Mouse (Mus musculus) midbrain, embryonic 13.5 days (tissue): Measurements from ENCODE around the gene Gm11639. TPM values are rescaled to one million over a fixed set of nuclear protein-coding genes. Genes with fewer than 3 reads are reported as not detected.

Experiments used
- ATAC-seq: fragments of 200-750 bp; cut with Nextera tagmentation; 2 replicates; pipeline ENCODE4 v1.8.0; 2017; ENCODE audit warnings: mild to moderate bottlenecking, moderate TSS enrichment, moderate library complexity
- H3K27ac ChIP-seq: fragments of 300-500 bp; sonication (generic); 2 replicates; pipeline ENCODE4 v1.5.1; 2015; ENCODE audit warnings: inconsistent platforms, mild to moderate bottlenecking, moderate library complexity
- H3K27me3 ChIP-seq: fragments of 300-500 bp; sonication (generic); 2 replicates; pipeline ENCODE4 v1.6.1; 2015; ENCODE audit warnings: mild to moderate bottlenecking, inconsistent platforms
- H3K36me3 ChIP-seq: fragments of 300-500 bp; sonication (generic); 2 replicates; pipeline ENCODE4 v1.6.1; 2015; ENCODE audit warnings: mild to moderate bottlenecking, inconsistent platforms
- H3K4me1 ChIP-seq: fragments of 300-500 bp; sonication (generic); replicated peaks from 2 replicates; pipeline ENCODE4 v1.6.1; 2015; ENCODE audit warnings: inconsistent platforms
- H3K4me2 ChIP-seq: fragments of 300-500 bp; sonication (generic); replicated peaks from 2 replicates; pipeline ENCODE4 v1.6.1; 2015; ENCODE audit warnings: moderate library complexity, mild to moderate bottlenecking, inconsistent platforms
- H3K4me3 ChIP-seq: fragments of 300-500 bp; sonication (generic); replicated peaks from 2 replicates; pipeline ENCODE4 v1.5.1; 2015; ENCODE audit warnings: mild to moderate bottlenecking, inconsistent platforms
- H3K9ac ChIP-seq: fragments of 300-500 bp; sonication (generic); replicated peaks from 2 replicates; pipeline ENCODE4 v1.6.1; 2015; ENCODE audit warnings: mild to moderate bottlenecking, inconsistent platforms
- H3K9me3 ChIP-seq: fragments of 300-500 bp; sonication (generic); 2 replicates; pipeline ENCODE4 v1.6.1; 2016; ENCODE audit warnings: mild to moderate bottlenecking, inconsistent platforms
- WGBS: fragments of 180-500 bp; shearing (Covaris S2); methylation state at CpG from one replicate; pipeline ENCODE4 v1.1.7; 2015; 5-methylcytosine and 5-hydroxymethylcytosine counted together
- polyA plus RNA-seq: library from polyadenylated mRNA; unstranded; fragments of >200 nt; fragmentation: Nextera tagmentation; extraction: Ambion mirVana; gene quantifications from 2 replicates; pipeline ENCODE4 v1.2.1, GENCODE M21; 2015

Gm11639 gene
- polyA plus RNA-seq, 1 experiment from 2014 or later, result not detected

DNA sequence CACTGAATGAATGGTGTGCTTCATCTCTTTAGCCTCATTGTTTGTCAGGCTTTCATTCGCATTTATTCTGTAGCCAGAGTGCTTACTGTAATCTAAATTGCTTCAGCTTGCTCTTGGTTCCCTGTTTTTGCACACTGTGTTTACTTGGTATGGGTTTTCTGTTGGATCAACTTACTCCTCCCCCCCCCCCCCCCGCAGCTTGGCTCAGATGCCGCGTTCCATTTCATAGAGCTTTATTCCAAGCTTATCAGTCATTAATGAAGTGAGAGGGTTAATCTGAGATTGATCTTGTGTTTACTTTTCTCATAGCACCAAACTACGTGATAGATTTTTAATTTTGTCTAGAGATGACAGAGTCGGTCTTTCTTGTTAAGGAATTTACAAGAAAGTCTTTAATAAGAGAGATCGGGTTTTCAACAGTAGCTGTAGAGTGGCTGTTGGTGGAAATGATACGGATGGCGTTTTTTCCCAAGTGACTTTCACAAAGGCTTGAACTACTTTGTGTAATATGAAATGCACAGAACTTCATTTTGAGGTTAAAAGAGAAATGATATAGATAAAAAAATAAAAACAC, 59.6 kb downstream of the Gm11639 start:
- no peak for ATAC-seq
- H3K4me3 ChIP-seq, result no peak overlapping the region
- no peaks in the 10 kb centered on the region for H3K36me3 ChIP-seq
- H3K27me3 ChIP-seq, result no peaks in the 10 kb centered on the region
- H3K9me3 ChIP-seq, result no peaks in the 10 kb centered on the region
- no peaks in the 10 kb centered on the region for H3K4me1 ChIP-seq
- H3K9ac ChIP-seq, result no peak overlapping the region
- H3K4me2 ChIP-seq, result no peak overlapping the region
- H3K27ac ChIP-seq, result no peak overlapping the region
- 89% methylated on average over 9 of the region's 9 CpGs for WGBS

GRCm38 (mm10) chr11:104765762-104766161, 80.3 kb downstream of the Gm11639 start:
- H3K27me3 ChIP-seq, result no peaks in the 10 kb centered on the region
- ATAC-seq, result no peak
- H3K36me3 ChIP-seq, result no peaks in the 10 kb centered on the region
- no peaks in the 10 kb centered on the region for H3K4me1 ChIP-seq
- H3K4me2 ChIP-seq, result no peak overlapping the region
- no peak overlapping the region for H3K27ac ChIP-seq
- no peak overlapping the region for H3K9ac ChIP-seq
- no peaks in the 10 kb centered on the region for H3K9me3 ChIP-seq
- 40% methylated on average over 6 of the region's 6 CpGs for WGBS
- H3K4me3 ChIP-seq, result no peak overlapping the region

DNA sequence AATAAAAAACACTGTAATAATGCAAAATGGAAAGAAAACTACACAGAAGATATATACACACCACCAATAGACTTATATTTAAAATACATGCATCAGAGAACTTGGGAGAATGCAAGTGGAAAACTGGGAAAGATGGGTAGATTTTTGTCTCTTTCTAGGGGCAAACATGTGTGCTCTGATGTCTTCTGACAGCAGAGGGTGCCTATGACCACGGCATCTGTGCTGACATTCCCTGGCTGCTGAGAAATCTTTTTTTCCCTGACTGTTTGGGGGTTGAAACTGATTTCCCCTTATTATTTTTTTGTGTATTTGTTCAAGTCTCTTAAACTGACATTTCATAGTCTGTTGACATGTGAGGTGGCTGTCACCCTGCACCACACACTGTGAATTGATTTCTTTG, 81.6 kb downstream of the Gm11639 start:
- no peak overlapping the region for H3K9ac ChIP-seq
- no peak overlapping the region for H3K27ac ChIP-seq
- WGBS, result 70% methylated on average over 1 of the region's 1 CpGs
- no peak for ATAC-seq
- H3K4me1 ChIP-seq, result no peaks in the 10 kb centered on the region
- H3K9me3 ChIP-seq, result no peaks in the 10 kb centered on the region
- H3K27me3 ChIP-seq, result no peaks in the 10 kb centered on the region
- no peaks in the 10 kb centered on the region for H3K36me3 ChIP-seq
- no peak overlapping the region for H3K4me3 ChIP-seq
- H3K4me2 ChIP-seq, result no peak overlapping the region

GRCm38 (mm10) chr11:104768072-104768471, 82.6 kb downstream of the Gm11639 start:
- Histone ChIP-seq H3K27me3 (no peaks in the 10 kb centered on the region), H3K36me3 (no peaks in the 10 kb centered on the region), H3K9ac (no peak overlapping the region), H3K27ac (no peak overlapping the region), H3K4me3 (no peak overlapping the region), H3K9me3 (no peaks in the 10 kb centered on the region), H3K4me1 (no peaks in the 10 kb centered on the region), H3K4me2 (no peak overlapping the region)
- WGBS, result 8% methylated on average over 5 of the region's 5 CpGs
- no peak for ATAC-seq

DNA sequence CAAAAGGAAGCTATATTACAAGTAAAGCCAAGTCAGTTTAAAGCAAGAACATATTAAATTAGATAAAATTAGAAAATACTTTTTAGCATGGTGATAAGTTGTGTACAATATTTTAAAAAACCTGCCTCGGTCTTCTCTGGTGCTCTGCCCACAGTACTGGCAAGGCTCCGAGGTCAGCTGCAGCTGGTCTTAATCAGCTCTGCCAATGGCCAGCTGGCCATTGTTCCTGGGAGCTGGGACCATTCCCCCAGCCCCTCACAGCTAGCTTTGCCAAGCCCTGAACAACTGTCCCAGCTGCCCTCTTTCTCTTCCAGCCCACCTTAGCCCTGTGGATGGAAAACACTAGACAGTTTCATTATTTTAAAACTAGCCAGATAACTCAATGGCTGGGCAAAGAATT, 93.3 kb downstream of the Gm11639 start:
- Histone ChIP-seq H3K27ac (no peak overlapping the region), H3K4me3 (no peak overlapping the region), H3K9ac (no peak overlapping the region), H3K27me3 (no peaks in the 10 kb centered on the region), H3K9me3 (no peaks in the 10 kb centered on the region), H3K4me1 (no peaks in the 10 kb centered on the region), H3K36me3 (no peaks in the 10 kb centered on the region), H3K4me2 (no peak overlapping the region)
- WGBS, result 91% methylated on average over 2 of the region's 2 CpGs
- no peak for ATAC-seq

GRCm38 (mm10) chr11:104944723-104945122, 259.2 kb downstream of the Gm11639 start:
- no peak overlapping the region for H3K4me3 ChIP-seq
- ATAC-seq, result no peak
- WGBS, result 81% methylated on average over 2 of the region's 2 CpGs

DNA sequence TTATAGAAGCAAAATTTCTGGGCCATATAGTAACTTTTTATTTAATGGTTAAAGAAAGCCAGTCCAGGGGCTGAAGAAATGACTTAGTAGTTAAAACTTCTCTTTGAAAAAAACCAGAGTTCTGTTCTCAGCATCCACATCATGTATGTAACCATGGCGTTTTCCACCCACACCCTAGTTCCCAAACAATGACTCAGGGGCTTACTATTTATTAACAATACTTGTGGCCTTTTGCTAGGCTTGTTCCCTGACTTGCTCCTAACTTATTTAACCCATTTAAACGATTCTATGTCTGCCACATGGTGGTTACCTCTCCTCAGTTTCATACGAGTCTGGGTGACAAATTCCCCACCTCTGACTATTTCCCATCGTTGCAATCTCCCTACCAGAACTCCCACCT, 266.8 kb downstream of the Gm11639 start:
- Histone ChIP-seq H3K4me2 (no peak overlapping the region), H3K4me3 (no peak overlapping the region), H3K27me3 (no peaks in the 10 kb centered on the region), H3K9me3 (no peaks in the 10 kb centered on the region), H3K4me1 (no peaks in the 10 kb centered on the region), H3K9ac (no peak overlapping the region), H3K36me3 (no peaks in the 10 kb centered on the region), H3K27ac (no peak overlapping the region)
- WGBS, result 79% methylated on average over 4 of the region's 4 CpGs
- ATAC-seq, result no peak

More at GRCm38 (mm10) chr11:104944723-104945122, 259.2 kb downstream of the Gm11639 start:
- Histone ChIP-seq H3K27me3 (no peaks in the 10 kb centered on the region), H3K36me3 (no peaks in the 10 kb centered on the region), H3K4me2 (no peak overlapping the region), H3K9ac (no peak overlapping the region), H3K27ac (no peak overlapping the region), H3K4me1 (no peaks in the 10 kb centered on the region), H3K9me3 (no peaks in the 10 kb centered on the region)

DNA sequence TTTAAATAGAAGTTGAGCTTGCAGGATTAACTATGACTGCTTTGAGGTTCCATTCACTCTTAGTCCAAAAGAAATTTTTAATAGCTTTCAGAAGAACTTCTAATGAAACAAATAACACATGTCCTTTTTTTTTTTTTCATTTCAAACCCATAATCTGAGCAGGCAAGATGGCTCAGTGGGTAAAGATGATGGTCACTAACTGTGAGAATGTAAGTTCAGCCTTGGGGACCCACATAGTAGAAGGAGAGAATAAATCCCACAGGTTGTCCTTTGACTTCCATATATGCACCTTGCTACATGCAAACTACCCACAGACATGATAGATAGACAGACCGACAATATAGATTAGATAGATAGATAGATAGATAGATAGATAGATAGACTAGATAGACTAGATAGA, 282.4 kb downstream of the Gm11639 start:
- Histone ChIP-seq H3K27ac (no peak overlapping the region), H3K9ac (no peak overlapping the region), H3K36me3 (no peaks in the 10 kb centered on the region), H3K4me2 (no peak overlapping the region), H3K4me1 (no peaks in the 10 kb centered on the region), H3K4me3 (no peak overlapping the region), H3K27me3 (no peaks in the 10 kb centered on the region), H3K9me3 (no peaks in the 10 kb centered on the region)
- 100% methylated on average over 1 of the region's 1 CpGs for WGBS
- ATAC-seq, result no peak

DNA sequence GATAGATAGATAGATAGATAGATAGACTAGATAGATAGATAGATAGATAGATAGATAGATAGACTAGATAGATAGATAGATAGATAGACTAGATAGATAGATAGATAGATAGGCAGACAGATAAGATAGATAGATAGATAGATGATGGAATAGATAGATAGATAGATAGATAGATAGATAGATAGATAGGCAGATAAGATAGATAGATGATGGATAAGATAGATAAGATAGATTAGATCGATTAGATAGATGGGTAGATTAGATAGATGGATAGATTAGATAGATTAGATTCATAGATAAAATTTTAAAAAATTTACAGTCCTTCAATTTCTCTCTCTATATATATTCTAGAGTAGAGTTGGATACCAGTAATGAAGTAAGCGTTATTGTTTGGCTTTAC, 282.9 kb downstream of the Gm11639 start:
- H3K4me3 ChIP-seq, result no peak overlapping the region
- 94% methylated on average over 2 of the region's 2 CpGs for WGBS

DNA sequence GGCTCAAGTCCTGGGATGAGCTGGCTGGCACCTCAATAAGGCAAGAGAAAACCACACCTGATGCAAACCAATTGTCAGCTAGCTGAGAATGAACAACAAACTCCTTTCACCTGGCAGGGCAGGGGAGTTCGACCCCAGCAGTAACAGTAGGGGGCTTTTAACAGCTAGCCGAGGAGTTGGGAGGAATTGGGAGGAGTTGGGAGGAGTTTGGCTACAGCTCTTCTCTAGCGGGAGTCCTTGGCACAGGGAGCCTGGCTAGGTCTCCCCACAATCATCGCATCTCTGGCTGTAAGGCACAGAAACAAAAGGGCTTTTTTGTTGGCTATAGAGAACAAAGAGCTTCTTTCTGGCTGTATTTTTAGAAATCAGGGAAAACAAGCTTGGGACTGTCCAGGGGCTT, 285.8 kb downstream of the Gm11639 start:
- Histone ChIP-seq H3K4me1 (no peaks in the 10 kb centered on the region), H3K9ac (no peak overlapping the region), H3K36me3 (no peaks in the 10 kb centered on the region), H3K4me2 (no peak overlapping the region), H3K9me3 (no peaks in the 10 kb centered on the region), H3K27me3 (no peaks in the 10 kb centered on the region), H3K4me3 (no peak overlapping the region), H3K27ac (no peak overlapping the region)
- 3% methylated on average over 4 of the region's 4 CpGs for WGBS
- no peak for ATAC-seq

More for the DNA sequence above, 282.9 kb downstream of the Gm11639 start:
- H3K9me3 ChIP-seq, result no peaks in the 10 kb centered on the region
- no peaks in the 10 kb centered on the region for H3K36me3 ChIP-seq
- H3K4me1 ChIP-seq, result no peaks in the 10 kb centered on the region
- H3K4me2 ChIP-seq, result no peak overlapping the region
- ATAC-seq, result no peak
- H3K9ac ChIP-seq, result no peak overlapping the region
- no peaks in the 10 kb centered on the region for H3K27me3 ChIP-seq
- no peak overlapping the region for H3K27ac ChIP-seq

DNA sequence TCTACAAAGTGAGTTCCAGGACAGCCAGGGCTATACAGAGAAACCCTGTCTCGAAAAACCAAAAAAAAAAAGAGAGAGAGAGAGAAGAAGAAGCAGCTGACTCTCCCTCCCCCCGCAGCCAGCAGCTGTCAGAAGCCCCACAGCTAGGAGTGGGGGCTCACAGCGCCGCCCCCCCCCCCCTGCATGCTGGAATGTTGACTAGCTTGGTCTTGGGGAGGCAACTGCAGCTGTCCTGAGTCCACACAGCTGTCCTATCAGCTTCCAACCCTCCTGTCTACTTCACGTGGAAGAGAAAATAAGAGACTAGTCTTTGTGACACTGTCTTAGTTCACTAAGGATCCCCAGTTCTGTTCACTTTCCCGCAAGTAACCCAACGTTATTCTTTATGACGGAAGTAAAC, 287.0 kb downstream of the Gm11639 start:
- Histone ChIP-seq H3K36me3 (no peaks in the 10 kb centered on the region), H3K4me2 (no peak overlapping the region), H3K27ac (no peak overlapping the region), H3K9me3 (no peaks in the 10 kb centered on the region), H3K9ac (no peak overlapping the region), H3K4me3 (no peak overlapping the region), H3K27me3 (no peaks in the 10 kb centered on the region), H3K4me1 (no peaks in the 10 kb centered on the region)
- no peak for ATAC-seq
- 87% methylated on average over 6 of the region's 8 CpGs for WGBS

DNA sequence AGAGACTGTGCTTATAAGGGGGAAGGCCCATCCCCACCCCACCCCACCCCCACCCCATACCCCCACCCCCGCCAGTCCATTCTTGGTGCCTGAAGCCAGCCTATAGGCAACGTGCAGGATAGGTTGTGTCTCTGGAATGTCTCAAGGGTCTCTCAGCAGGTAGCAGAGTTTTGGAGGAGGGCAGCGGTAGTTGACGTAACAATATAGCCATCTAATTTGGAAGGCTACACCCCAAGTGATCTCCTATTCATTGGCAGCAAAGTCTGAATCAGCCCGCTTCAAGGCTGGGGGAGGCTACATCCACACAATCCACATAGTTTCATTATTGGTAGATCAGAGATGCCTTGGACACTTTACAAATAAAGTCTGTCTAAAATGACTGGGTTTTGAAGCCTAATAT, 292.5 kb downstream of the Gm11639 start:
- ATAC-seq, result no peak
- WGBS, result 81% methylated on average over 5 of the region's 5 CpGs

DNA sequence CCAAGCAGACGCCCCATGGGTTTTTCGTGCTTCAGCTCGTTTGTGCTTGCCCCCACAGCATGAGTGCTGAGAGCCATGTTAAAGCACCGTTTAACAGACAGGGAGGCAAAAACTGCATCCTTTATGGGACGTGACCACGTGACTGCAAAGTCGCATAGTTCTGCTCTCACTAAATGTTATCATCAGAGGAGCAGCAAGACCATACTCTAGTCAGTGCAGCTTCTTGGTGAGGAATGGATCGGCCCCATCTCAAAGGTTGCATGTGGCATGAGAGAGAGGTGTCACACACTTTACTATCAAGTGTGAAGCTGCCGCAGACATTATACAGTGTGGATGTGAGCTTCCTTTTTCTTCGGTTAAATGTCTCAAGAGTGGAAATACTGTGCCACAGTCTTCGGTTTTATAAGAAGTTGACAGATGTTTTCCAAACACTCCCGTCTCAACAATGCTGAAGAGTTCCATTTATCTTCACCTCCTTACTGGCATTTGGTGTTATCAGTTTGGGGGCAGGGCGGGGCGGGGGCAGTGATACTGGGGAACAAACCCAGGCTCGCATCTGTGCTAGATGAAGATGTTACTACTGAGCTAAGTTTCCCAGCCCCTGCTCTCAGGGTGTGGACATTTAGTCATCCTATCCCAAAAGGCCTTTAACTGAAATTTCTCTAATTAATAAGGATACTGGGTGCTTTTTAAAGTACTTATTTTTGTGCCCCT, 296.0 kb downstream of the Gm11639 start:
- H3K4me3 ChIP-seq, result no peak overlapping the region
- no peaks in the 10 kb centered on the region for H3K27me3 ChIP-seq
- 85% methylated on average over 15 of the region's 15 CpGs for WGBS
- no peak for ATAC-seq
- H3K9ac ChIP-seq, result no peak overlapping the region
- H3K9me3 ChIP-seq, result no peaks in the 10 kb centered on the region
- no peak overlapping the region for H3K4me2 ChIP-seq
- H3K4me1 ChIP-seq, result no peaks in the 10 kb centered on the region
- H3K27ac ChIP-seq, result no peak overlapping the region
- no peaks in the 10 kb centered on the region for H3K36me3 ChIP-seq

More for the DNA sequence above, 292.5 kb downstream of the Gm11639 start:
- no peak overlapping the region for H3K27ac ChIP-seq
- no peak overlapping the region for H3K9ac ChIP-seq
- no peaks in the 10 kb centered on the region for H3K4me1 ChIP-seq
- no peaks in the 10 kb centered on the region for H3K27me3 ChIP-seq
- no peaks in the 10 kb centered on the region for H3K36me3 ChIP-seq
- no peaks in the 10 kb centered on the region for H3K9me3 ChIP-seq
- no peak overlapping the region for H3K4me2 ChIP-seq
- H3K4me3 ChIP-seq, result no peak overlapping the region
